Mouse (Mus musculus): ENCODE results near the gene Pik3r6.

Pik3r6 gene

DNA sequence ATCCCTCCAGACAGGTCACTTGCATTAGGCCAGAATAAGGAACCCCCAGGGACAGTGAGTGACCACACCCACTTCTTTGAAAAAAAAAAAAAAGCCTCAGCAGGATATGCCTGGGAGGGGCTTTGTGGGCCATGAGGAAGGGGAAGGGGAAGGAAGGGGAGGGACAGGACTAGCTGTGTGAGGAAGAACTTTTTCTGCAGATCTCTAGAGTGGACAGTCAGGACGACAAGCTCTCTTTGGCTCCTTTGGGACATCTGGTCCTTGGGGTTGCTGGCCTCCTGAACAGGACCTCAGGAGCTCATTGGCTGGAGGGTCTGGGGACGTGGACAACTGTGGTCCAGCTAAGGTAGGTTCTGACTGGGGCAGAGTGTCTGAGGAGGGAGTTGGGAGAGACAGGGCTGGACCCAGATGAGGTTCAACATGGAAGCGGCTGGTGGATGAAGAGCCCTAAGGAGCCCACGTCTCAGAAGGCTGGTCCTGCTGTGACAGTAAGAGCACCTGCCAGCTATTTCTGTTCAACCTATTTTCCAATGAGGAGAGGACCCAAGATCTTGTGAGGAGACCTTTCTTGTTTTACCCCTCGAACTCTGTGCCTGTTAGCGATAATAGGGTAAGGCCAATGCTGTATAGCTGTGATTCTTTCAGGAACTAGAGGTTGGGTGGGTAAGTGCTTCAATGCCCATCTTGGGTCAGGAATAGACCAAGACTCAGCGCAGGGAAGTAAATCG, at the start of gene Pik3r6:
Pik3r6 (plus strand) TSS at position 118 of the 728 bp plus-strand sequence.
- no peak for DNase-seq (ENCODE audit: low spot score)

DNA sequence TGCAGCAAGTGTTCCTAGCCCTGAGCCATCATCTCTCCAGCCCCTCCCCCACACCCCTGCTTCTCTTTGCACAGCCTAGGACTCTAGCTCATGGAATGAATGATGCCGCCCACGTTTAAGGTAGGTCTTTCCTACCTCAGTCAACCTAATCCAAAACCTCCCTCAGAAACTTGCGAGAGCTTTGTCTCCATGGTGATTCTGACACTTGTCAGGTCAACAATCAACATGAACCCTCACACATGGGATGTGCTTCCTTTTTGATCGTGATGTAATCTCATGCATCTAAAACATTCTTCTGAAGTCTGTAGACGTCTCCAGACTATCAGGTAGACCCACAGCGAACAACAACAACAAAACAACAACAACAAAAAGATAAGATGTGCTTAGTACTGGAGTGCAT, 49.5 kb upstream of the Pik3r6 start:
- no peak for DNase-seq (ENCODE audit: low spot score)

DNA sequence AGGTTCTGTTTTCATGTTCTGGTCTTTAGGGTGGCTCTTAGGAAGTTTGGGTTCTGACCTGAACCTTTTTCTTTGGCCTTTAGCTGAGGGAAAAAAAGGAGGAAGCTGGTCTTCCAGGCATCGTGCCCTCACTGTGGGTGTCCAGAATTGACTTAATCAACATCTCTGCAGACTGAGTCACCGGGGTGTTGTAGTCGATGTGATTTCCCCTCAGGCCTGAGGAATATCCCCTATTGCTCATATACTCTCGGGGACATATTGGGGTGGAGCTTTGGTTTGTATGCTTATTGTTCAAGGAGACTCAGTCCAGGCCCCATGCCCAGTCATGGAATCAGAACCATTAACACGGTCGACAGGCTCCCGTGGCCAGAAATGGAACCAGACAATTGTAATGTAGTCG, 44.7 kb upstream of the Pik3r6 start:
- DNase-seq (ENCODE audit: low spot score) = peak; percentile 28

DNA sequence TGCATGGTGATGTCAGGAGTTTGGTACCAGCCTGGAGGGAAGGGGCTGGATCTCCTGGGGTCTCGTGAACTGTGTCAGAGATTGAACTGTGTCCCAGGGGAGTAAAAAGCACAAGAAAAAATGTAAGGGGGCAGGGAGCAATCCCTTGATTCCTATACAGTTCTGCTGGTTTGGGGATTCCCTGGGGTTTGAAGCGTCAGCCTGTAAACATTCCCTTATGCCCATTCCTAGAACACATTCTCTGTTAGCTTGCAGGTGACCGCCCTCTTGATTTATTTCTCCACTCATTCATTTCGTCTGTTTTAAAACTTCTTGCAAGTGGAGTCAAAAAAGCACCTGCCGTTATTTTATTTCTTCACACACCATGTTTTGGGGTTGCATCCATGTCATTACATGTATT, 43.8 kb upstream of the Pik3r6 start:
- no peak for DNase-seq (ENCODE audit: low spot score)

DNA sequence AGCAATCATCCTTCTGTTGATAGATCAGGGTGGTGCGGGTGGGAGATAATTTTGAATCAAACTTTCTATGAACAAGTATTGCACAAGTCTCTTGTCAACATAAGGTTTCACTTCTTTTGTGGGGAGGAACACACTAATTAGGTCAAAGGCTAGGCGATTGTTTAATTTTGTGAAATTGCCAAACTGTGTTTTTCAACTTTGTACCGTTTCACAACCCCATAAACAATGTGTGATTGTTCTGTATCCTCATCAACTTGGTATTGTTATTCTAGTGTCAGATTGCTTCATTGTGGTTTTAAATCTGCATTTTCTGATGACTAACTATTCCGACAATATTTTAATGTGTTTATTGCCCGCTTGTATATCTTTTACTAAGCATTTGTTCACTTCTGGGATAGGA, 43.3 kb upstream of the Pik3r6 start:
- peak; percentile 55 for DNase-seq (ENCODE audit: low spot score)

DNA sequence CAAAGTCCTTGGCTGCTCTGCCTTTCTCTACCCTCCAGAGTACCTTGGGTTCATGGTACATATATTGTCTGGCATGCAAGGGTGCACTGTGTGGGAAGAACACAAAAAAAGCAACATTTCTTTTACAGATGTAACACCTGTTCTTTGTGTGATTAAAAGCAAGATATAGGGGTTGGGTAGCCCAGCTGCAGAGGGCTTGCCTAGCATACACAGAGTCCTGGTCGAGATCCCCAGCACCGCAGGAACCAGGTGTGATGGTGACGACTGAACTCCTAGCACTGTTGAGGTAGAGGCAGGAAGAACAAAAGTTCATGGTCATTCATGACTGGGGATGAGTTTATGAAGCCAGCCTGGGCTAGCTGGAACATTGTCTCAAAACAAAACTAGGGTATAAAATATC, 40.1 kb upstream of the Pik3r6 start:
- DNase-seq (ENCODE audit: low spot score) = no peak

DNA sequence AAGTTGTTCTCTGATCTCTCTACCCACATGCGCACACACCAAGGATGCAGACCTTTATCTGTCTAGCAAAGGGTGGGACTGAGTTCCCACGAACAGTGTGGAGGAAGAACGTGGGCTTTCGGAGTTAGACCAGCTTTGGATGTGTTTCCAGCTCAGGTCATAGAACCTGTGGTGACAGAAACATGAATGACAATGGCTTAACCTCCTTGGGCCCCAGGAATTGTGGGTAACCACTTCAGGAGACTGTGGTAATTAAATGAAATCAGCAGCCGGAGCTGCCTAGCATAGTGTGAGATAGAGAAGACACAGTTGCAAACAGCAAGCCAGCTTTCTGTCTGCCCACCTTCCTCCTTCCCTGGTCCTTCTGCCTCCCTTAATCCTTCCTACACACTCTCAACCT, 38.6 kb upstream of the Pik3r6 start:
- DNase-seq (ENCODE audit: low spot score) = no peak

DNA sequence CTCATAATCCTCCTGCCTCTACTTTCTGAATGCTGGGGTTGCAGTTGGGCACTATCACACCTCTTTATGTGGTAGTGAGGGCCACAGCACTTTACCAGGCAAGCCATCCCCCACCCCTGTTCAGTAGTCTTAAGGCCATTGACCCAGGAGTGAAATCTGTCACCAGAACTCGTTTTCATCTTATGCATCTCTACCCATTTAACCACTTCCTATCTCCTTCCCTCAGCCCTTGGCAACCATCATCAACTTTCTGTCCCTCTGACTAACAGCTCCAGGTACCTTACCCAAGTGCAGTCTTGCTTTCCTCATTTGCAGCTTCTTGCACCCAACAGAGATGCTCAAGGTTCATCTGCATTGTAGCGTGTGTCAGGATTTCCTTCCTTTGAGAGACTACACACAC, 37.7 kb upstream of the Pik3r6 start:
- DNase-seq (ENCODE audit: low spot score) = no peak

DNA sequence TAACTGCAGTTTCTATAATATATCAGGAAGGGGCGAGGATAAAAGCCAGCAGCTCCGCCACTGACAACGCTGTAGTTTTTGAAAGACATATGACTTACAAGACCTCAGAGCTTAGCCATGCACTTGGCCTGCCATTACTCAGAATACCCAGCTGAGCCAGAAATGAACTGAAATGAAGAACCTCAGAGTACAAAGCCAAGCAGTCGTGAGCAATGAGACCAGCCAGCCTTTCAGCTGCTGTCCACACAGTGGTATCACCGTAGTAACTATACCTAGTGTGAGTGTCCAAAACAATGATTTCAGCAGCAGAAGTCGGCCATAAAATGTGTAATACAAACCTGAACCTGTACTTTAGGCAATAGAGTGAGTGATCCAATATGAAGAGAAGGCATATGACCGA, 35.4 kb upstream of the Pik3r6 start:
- no peak for DNase-seq (ENCODE audit: low spot score)

DNA sequence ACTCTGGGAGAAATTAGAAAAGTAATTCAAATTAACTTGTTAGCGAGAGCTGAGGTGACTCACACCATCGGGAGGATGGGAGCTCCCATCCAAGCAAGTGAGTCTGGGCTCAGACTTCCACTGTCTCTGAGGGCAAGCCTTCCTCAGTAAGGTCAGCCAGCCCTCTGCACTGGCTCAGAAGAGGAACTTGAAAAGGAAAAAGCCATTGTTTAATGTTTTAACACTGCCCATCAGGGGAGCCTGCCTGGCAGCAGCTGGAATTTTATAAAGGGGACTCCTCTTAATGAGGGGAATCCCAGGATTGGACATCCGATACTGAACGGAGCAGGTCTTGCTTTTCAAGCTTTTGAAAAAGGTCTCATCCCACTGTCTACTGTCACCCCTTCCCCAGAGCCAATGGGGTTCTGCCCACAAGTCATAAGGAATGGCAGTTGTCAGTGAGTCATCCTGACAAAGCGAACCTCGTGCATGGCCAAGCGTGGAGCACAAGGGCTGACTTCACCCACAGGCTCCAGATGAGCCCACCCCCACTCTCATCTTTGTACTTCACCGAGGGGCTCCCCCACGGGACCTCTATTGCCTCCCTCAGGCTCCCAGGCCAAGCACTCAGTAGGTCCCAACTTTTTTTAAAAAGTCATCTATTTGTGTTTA, 34.7 kb upstream of the Pik3r6 start:
- DNase-seq (ENCODE audit: low spot score) = no peak

DNA sequence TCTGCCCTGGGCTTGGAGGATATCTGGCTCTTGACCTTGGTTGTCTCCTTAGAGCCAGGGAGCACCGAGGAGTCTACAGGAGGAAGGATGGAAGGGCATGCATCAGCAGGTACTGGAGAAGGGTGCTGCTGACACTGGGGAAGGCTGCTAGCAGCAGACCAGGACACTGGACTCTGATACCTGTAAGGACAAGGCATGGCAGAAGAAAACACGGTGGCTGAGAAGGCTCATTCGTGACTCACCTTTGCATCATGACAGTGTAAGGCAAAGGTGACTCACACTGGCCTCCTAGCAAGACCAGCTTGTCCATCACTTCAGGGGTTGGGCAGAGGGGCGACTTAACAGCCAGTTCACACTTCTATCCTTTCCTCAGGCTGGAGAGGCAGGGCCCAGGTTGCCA, 33.9 kb upstream of the Pik3r6 start:
- no peak for DNase-seq (ENCODE audit: low spot score)

DNA sequence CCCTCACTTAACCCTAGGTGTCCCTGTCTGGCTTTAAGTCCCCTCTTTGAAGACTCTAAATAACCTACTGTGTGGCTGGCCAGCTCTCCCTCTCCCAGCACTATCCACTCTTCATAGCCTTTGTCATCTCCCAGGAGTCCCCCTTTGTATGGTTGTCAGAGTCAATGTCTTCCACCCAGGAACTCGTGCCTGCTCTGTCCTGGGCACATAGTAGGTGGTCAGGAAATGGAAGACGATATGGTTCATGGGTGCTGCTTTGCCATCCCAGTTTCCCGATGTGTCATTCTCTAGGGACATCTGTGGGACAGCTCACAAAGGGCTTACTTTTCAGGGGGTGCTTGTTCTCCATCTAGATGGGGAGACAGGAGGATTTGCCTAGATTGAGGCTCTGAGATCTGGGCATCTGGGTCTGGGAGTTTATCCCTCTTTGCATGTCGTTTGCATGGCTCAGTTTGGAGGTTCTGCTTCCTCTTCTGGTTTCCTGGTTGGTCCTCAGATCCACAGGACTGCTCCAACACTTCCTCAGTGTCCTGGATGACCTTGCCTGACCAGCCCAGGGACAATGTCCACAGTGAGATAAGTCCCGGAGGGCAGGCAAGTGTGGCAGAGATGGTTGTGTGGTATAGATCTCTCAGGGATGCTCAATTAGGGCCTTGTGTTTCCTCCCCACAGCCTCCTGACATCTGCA, 30.5 kb upstream of the Pik3r6 start:
- no peak for DNase-seq (ENCODE audit: low spot score)

DNA sequence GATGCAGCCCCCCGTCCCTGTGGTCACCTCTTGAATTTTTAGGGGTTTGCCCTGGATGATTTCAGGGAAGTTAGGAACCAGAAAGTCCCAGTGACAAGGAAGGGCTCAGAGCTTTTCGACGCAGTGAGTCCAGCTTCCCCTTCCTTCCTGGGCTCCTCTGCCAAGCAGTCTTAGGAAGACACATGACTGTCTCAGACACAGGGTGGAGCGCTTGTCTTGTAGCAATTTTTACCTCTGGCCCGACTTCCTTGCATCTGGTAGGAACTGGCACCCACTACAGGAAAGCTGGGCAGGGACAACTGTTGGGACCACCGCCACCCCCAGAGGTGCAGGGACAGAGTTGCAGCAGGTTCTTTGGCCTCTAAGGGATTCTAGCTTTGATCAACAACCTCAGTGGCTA, 28.2 kb upstream of the Pik3r6 start:
- no peak for DNase-seq (ENCODE audit: low spot score)

DNA sequence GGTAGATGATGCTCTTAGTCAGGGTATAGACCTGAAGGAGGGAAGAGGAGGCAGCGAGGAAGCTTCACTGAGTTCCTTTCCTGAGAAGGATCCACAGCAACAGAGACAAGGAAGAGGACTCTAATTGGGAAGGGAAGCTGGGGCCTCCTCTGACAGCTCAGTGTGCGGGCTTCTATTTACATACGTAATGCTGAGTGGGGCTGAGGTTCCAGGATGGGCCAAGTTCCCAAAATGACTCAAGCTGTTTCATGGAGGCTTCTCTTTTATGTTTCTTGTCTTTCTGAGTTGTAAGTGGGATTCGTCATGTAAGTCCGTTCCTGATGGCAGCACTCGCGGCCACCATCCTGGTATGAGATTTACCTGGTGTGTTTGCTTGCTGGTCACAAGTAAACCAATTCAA, 27.1 kb upstream of the Pik3r6 start:
- DNase-seq (ENCODE audit: low spot score) = no peak

DNA sequence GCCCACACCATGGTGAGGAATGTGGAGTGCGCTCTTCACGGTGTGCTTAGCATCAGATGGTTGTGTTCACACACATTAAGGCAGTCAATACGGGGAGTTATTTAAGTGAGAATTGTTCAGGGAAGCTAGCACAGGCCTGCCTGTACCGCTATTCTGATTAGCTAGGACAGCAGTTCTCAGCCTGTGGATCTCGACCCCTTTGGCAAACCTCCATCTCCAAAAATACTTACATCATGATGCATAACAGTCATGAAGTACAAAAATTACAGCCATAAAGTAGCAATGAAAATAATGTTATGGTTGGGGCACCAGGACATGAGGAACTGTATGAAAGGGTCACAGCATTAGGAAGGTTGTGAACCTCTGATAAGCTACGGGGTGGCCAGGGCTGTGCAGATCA, 25.2 kb upstream of the Pik3r6 start:
- DNase-seq (ENCODE audit: low spot score) = no peak

DNA sequence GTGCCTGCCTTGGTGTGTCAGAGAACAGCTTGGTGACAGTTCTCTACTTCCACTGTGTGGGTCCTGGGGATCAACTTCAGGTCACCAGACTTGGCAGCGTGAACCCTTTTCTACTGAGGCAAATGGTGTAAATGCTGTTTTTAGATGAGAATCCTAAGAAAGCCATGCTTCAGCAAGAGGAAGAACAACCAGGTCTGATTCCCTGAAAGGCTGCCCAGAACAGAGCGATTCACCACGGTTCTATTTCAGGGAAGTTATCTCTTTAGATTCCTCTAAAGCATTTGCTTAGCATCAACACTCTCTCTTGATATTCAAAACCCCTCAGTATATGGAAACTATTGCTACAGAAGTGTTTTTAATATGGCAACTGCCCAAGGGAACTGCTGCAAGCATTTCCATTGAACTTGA, 24.2 kb upstream of the Pik3r6 start:
- DNase-seq (ENCODE audit: low spot score) = peak; percentile 12

DNA sequence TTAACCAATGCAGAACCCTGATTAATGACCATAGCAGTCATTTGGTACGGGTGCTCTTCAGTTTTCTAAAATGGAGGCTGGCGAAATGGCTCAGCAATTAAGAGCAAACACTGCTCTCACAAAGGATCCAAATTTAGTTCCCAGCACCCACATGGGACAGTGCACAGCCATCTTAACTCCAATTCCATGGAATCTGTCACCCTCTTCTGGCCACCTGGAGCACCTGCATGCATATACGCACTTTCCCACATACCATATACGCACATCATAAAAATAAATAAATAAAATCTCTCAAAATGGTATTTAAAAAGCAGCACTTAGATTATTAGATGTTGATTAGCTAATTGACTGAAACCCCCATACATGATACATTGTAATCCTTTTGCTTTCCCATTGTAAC, 22.2 kb upstream of the Pik3r6 start:
- DNase-seq (ENCODE audit: low spot score) = no peak

DNA sequence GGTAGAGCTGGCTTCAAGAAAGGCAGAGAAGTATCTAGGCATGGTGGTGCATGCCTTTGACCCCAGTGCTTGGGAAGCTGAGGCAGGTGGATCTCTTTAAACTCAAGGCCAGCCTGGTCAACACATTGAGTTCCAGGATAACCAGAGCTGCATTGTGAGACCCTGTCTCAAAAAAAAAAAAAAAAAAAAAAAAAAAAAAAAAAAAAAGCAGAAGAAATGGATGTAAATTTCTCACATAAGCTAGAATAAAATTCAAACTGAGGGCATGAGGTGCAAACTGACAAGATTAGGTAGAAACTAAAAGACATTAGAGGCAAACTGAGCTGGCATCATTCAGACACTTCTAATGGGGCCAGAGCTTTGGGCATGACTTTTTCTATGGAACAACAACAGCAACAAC, 20.8 kb upstream of the Pik3r6 start:
- DNase-seq (ENCODE audit: low spot score) = no peak

DNA sequence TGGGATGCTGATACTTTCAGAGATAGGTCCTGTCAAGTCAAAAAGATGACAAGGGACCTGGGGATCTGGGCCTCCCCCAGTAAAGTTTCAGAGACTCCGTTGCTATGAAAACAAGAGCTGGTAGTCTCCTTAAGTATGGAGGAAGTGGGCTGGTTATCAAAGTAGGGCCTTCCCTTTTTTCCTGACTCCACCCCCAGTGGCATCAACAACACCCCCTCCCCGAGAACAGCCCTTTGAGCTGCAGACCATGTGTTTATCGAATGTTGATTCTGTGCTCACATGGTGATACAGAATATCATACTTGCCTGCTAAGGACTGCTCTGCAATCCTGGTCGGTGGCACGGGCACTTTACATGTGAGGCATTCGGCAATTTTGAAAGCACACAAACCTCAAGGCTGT, 19.6 kb upstream of the Pik3r6 start:
- DNase-seq (ENCODE audit: low spot score) = no peak

DNA sequence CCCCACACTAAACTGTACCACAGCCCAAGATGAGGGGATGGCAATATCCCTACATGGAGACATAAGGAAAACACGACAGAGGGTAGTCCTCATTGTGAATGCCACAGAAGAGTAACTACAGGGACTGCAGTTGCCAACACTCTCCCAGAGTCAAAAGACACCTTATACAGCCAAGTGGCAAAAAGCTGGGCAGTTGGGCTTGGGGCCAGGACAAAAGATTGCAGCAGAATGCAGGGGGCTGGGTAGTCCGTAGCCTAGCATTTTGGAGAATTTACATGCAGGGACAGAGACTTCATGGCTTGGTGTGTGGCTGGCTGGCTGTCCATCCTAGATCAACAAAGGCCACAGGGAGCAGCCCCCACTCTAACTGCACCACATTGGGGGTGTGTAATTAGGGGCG, 18.4 kb upstream of the Pik3r6 start:
- DNase-seq (ENCODE audit: low spot score) = peak; percentile 9

DNA sequence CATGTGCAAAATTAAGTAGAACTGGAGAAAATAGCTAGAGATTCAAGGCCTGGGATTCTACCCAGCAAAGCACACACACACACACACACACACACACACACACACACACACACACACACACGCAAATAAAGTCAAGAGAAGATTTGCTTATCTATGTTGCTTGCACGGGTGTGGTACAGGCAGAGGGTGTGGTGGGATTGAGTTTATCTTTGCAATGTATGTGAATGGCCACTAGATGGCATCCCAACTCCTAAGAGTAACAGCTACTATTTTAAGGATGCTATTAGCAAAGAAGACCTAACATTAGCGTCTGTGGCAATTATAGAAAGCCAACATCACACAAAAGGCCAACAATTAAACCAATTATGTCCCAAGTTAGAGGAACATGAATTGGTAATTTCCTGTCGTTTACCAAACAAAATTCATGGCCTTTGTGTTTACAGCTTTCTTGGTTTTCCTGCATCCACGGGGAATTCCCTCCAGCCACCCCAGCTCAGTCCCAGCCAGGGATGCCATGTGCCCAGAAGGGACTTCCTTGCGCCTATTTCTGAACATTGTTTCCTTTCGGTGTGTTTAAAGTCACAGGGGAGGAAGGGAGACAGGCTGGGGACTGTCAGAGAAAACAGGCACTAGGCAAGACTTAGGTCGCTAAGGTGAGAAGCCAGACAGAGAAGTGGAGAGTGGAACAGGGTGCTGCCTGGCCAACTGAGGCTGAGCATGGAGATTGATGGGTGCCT, 17.4 kb upstream of the Pik3r6 start:
- peak; percentile 71 for DNase-seq (ENCODE audit: low spot score)

DNA sequence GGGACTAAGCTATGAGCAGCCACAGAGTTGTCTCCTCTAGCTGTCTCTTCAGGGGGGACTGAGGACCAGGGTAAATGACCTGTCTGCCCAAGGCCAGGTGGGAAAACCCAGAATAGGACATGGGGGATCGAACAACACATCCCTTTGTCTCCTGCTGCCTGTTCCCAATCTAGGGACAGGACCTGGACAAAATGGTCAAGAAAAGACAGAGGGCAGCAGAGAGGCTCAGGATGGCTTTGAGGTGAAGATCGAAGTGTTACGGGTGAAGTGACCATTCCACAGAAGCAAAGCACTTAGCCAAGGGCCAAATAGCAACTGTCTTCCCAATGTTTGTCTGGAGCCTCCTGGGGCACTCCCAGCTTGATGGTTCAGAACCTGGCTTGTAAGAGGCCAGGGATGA, 16.7 kb upstream of the Pik3r6 start:
- peak; percentile 9 for DNase-seq (ENCODE audit: low spot score)

DNA sequence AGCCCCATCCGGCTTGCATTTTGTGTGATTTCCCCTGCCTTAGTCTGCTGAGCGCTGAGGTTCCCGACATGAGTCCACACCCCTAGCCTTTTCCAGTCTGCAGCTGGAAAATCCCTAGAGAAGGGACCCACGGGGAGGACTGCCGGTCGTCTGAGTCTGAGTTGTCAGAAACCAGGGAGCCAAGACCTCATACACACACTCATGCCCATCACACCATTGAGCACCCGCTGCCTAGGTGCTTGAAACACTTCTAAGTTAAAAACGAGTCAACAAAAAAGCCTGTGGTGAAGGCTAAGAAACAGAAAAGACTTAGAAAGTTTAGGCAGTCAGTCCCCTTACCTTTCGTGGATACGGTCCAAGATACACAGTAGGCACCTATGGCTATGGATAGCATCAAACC, 15.1 kb upstream of the Pik3r6 start:
- no peak for DNase-seq (ENCODE audit: low spot score)

Measured in adipocyte (in vitro differentiated cells).